Mouse (Mus musculus) small intestine, adult 2 months (tissue): ENCODE results near the gene Gdf10. TPM values are rescaled to one million over a fixed set of nuclear protein-coding genes. Genes with fewer than 3 reads are reported as not detected.

ENCODE experiments used
- H3K27ac ChIP-seq: fragments of 200-500 bp; 2 replicates; pipeline ENCODE4 v1.5.1; 2012; ENCODE audit warnings: low read depth, low read length, control low read depth, inconsistent platforms; ENCODE audit not compliant: insufficient read depth
- H3K27me3 ChIP-seq: fragments of 200-500 bp; 2 replicates; pipeline ENCODE4 v1.6.1; 2012; ENCODE audit warnings: mild to moderate bottlenecking, moderate library complexity, low read length, inconsistent platforms; ENCODE audit not compliant: control insufficient read depth, insufficient read depth
- H3K36me3 ChIP-seq: fragments of 200-500 bp; 2 replicates; pipeline ENCODE4 v1.6.1; 2012; ENCODE audit warnings: mild to moderate bottlenecking, low read length, control low read depth, inconsistent platforms; ENCODE audit not compliant: control insufficient read depth, insufficient read depth
- H3K4me1 ChIP-seq: fragments of 200-500 bp; 2 replicates; pipeline ENCODE4 v1.6.1; 2012; ENCODE audit warnings: low read length, inconsistent platforms, mixed read lengths; ENCODE audit not compliant: control insufficient read depth, insufficient read depth, insufficient read length
- H3K4me3 ChIP-seq: fragments of 200-500 bp; 2 replicates; pipeline ENCODE4 v1.5.1; 2012; ENCODE audit warnings: low read depth, mild to moderate bottlenecking, control low read depth, inconsistent platforms, low read length, moderate library complexity
- CTCF ChIP-seq: fragments of 200-500 bp; IDR thresholded peaks from 2 replicates; pipeline ENCODE4 v1.5.1; 2012; ENCODE audit warnings: low read depth, mild to moderate bottlenecking, control low read depth, inconsistent platforms, low read length, moderate library complexity, mixed read lengths; ENCODE audit not compliant: insufficient replicate concordance, insufficient read length; ENCODE audit errors: extremely low read depth
- POLR2A ChIP-seq: fragments of 200-500 bp; IDR thresholded peaks from 2 replicates; pipeline ENCODE4 v1.6.1; 2012; ENCODE audit warnings: low read depth, mild to moderate bottlenecking, control low read depth, inconsistent platforms, low read length, moderate library complexity
- WGBS: fragments of 180-500 bp; shearing (Covaris S2); methylation state at CpG from one replicate; pipeline ENCODE4 v1.1.7; 2018; 5-methylcytosine and 5-hydroxymethylcytosine counted together
- polyA plus RNA-seq: library from polyadenylated mRNA; depleted of rRNA; stranded (reverse); fragments of >200 nt; gene quantifications from 2 replicates; pipeline ENCODE4 v1.2.3, GENCODE M21; 2012

Gdf10 gene
- polyA plus RNA-seq, 1 experiment = 1.2 TPM

DNA sequence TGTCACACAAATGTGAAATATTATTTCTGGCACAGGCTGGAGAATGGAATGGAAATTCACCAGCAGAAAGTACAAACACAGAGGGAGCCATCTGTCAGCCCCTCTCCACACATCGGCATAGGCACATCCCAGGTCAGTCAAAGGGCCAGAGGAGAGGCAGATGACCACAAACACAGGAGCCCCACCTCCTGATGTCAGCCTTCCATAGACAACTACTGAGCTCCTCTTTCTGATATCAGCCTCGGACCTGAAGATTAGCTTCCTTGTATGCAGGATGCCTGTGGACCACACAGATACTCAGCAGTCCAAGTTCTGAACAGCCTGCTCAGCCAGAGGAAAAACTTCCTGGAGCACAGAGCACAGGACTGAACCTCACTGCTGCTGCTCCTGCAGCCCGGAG, 33.4 kb upstream of the Gdf10 start:
- H3K27ac ChIP-seq = no peak overlapping the region
- 55% methylated on average over 3 of the region's 3 CpGs for WGBS
- H3K4me3 ChIP-seq = no peak overlapping the region
- no peaks in the 10 kb centered on the region for H3K27me3 ChIP-seq
- TF ChIP-seq CTCF (no peak), POLR2A (no peak)
- H3K36me3 ChIP-seq = no peaks in the 10 kb centered on the region
- H3K4me1 ChIP-seq = no peaks in the 10 kb centered on the region

DNA sequence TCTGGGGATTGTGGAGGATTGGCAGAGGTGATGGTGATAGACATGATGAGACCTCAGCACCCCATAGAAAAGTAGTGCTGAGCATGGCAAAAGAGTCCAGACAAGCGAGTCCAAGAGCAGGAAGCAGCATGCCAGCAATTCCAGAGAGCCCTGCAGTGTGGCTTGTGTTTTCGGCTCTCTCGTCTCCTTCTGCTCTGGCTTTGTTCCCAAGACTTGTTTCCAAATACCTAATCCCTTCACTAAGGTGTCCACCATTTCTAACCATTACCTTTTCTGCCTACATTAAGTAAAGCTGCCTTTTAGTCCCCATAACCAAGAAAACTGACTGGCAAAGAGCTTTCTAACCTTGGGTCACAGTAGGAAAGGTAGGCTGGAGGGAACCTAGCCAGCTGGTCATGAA, 31.9 kb upstream of the Gdf10 start:
- no peaks in the 10 kb centered on the region for H3K36me3 ChIP-seq
- H3K27me3 ChIP-seq = no peaks in the 10 kb centered on the region
- no peak overlapping the region for H3K4me3 ChIP-seq
- H3K27ac ChIP-seq = no peak overlapping the region
- no peaks in the 10 kb centered on the region for H3K4me1 ChIP-seq
- TF ChIP-seq POLR2A (no peak), CTCF (no peak)
- 78% methylated on average over 3 of the region's 3 CpGs for WGBS

DNA sequence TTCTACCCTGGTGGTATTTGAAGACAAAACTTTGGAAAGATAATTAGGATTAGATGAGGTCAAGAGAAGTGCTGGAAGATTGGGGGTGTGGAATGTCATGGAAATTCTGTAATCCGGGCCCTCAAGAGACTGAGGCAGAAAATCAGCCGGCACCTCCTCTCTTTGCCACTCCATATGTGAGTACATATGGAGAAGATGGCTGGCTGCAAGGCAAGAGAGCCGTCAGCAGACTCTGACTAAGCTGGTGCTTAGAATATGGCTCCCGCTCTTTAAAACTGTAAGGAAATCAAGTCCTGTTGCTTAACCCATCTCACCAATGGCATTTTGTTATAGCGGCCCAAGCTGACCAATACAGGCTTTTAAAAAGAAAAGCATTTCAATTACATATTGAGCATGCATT, 27.6 kb upstream of the Gdf10 start:
- TF ChIP-seq CTCF = no peak
- TF ChIP-seq POLR2A = no peak

DNA sequence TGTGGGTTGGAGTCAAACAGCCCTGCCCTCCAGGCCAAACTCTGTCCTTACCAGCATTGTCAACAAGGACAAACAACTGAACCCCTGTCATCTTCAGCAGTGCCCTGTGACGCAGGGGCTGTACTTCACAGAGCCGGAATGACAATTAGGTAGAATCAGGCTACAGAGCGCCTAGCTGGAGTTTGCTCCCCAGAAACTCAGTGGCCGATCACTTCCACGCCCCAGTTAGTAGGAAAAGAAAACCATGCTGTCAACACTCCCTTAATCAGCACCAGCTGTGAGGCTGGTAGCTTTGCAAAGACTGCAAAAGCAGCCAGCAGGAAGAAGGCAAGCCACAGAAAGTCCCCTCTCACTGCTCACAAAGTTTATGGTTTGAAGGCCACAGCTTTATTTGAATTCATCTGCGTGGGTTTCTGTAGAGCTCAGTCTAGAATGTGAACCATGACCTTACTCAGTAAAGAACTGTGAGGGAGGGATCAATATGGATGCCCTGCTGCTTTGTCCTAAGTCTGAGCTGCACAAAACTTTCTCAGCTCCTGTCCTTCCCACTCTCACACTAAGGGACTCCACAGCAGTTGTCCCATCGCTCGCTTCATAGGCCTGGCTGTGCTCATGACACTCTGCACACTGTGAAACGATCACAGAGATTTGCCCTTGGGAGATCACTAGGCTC, 26.6 kb upstream of the Gdf10 start:
- Histone ChIP-seq H3K27ac (no peak overlapping the region), H3K27me3 (no peaks in the 10 kb centered on the region), H3K4me3 (no peak overlapping the region), H3K4me1 (no peaks in the 10 kb centered on the region), H3K36me3 (no peaks in the 10 kb centered on the region)
- 56% methylated on average over 9 of the region's 9 CpGs for WGBS
- TF ChIP-seq POLR2A = no peak
- TF ChIP-seq CTCF = no peak

More for the DNA sequence above, 27.6 kb upstream of the Gdf10 start:
- no peaks in the 10 kb centered on the region for H3K4me1 ChIP-seq
- no peak overlapping the region for H3K4me3 ChIP-seq
- H3K27ac ChIP-seq = no peak overlapping the region
- no peaks in the 10 kb centered on the region for H3K36me3 ChIP-seq
- WGBS = 89% methylated on average over 5 of the region's 5 CpGs
- no peaks in the 10 kb centered on the region for H3K27me3 ChIP-seq

DNA sequence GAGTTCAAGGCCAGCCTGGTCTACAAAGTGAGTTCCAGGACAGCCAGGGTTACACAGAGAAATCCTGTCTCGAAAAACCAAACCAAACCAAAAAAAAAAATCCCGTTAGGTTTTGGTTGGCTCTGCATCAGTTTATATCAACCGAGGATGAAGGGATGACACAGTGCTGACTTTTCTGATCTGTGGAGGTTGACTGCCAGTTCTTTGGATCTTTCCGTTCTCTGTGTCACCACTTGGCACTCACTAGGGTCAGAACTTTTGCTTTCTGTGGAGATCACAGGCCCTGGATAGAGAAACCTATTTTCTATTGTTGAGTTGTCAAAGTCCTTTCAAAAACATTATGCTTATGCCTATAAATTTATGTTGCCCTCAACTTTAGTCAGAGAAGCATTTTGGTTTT, 20.6 kb upstream of the Gdf10 start:
- 86% methylated on average over 4 of the region's 4 CpGs for WGBS
- no peak overlapping the region for H3K27ac ChIP-seq
- H3K4me1 ChIP-seq = no peaks in the 10 kb centered on the region
- H3K4me3 ChIP-seq = no peak overlapping the region
- TF ChIP-seq POLR2A = no peak
- TF ChIP-seq CTCF = no peak
- no peaks in the 10 kb centered on the region for H3K27me3 ChIP-seq
- no peaks in the 10 kb centered on the region for H3K36me3 ChIP-seq

DNA sequence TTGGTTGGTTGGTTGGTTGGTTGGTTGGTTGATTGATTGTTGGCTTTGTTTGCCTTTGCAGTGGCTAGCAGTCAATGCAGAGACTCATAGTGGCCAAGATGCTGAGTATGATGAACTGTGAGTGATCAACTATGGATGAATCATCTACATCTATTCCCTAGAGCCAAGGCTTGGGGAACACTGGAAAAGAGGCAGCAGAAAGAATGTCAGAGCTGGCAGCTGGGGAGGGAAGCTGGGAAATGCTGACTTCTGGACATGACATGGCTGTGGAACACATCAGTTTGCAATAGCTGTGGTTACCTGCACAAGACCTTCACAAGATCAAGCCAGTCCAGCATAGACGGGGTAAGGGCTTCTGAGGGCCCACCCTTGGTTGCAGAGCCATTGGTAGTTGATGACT, 20.2 kb upstream of the Gdf10 start:
- 81% methylated on average over 1 of the region's 1 CpGs for WGBS
- TF ChIP-seq CTCF (no peak), POLR2A (no peak)
- Histone ChIP-seq H3K27ac (no peak overlapping the region), H3K4me3 (no peak overlapping the region), H3K4me1 (no peaks in the 10 kb centered on the region), H3K27me3 (no peaks in the 10 kb centered on the region), H3K36me3 (no peaks in the 10 kb centered on the region)

DNA sequence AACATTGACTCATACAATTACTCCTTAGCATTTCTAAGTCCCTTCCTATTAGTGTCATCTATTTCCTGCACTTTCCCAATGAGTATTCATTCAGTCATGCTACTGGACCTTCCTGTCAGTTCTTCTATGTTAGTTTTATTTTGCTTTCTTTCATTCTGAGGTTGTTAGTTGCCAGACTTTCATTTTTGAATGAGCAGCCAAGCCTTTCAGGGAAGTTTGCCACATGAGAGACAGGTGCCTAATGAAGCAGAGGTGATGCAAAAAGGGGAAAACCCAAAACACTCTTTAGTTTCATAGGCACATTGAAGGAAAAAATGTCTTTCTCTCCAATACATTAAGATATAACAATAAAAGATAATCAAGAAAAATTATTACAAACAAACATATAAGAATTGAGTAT, 18.5 kb upstream of the Gdf10 start:
- TF ChIP-seq POLR2A (no peak), CTCF (no peak)
- no peaks in the 10 kb centered on the region for H3K36me3 ChIP-seq
- H3K4me1 ChIP-seq = no peaks in the 10 kb centered on the region
- H3K4me3 ChIP-seq = no peak overlapping the region
- H3K27ac ChIP-seq = no peak overlapping the region
- no peaks in the 10 kb centered on the region for H3K27me3 ChIP-seq
